Mouse (Mus musculus) spleen, postnatal 4 days (tissue): ENCODE data around the gene Irs3.
"Not testable (repeated sequence)": the region's sequence is repeated elsewhere in the genome, so short reads cannot be mapped to it uniquely, and the experiment has no call there.

Source experiments
- DNase-seq, 2 experiments: peaks; one replicate each; pipeline ENCODE4 v3.0.0; 2022; ENCODE audit warnings: low spot score in 2 of 2

The Irs3 gene

DNA sequence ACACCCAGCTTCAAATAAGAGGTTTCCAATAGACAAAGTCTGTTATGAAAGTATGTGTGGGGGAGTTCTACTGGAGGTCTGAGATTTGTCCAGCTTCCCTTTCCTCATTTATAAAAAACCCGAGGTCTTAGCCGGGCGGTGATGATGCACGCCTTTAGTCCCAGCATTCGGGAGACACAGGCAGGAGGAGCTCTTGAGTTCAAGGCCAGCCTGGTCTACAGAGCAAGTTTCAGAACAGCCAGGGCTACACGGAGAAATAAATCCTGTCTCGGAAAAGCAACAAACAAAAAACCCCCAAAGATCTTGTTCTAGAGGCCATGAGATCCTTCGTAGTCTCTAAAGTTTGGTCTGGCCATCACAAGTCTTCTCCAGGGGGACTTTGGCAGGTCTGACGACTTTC, 17.5 kb downstream of the Irs3 start:
- DNase-seq: no peak

DNA sequence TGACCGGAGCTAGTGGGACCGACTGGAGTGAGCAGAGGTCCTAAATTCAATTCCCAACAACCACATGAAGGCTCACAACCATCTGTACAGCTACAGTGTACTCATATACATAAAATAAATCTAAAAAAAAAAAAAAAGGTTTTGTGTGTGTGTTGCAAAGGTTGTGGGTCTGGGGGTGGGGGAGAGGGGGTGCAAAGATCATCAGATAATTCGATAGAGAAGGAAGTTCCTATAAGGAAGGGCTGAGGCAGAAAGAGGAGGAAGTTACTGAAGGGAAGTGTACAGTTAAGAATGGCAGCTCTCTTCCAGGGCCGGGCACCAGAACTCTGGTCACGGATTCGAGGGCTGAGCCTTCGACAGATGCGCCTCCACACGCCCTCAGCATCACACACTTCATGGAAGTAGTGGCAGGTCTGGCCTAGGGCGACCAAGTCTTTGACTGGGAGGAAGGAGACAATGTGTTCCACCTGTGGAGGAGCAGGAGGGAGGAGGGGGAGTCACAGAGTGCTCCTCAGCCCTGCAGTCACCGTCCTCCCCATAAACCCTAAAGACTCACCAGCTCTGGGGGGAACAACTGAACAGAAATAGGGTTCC, 21.5 kb downstream of the Irs3 start:
- peak in 1 of 2 experiments; percentile 62 for DNase-seq

DNA sequence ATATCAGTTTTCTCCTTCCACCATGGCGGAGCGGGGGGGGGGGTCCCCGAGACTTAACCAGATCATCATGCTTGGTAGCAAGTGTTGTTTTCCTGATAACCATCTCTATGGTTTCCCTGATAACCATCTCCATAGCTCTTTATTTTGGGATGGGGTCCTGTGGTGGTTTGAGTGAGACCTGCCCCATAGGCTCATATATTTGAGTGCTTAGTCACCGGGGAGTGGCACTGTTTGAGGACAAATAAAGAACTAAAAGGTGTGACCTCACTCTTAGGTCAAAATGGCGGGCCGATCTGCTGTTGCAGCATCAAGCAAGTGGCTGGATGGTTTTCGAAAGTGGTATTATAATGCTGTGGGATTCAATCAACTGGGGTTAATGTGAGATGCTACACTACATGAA, 30.2 kb downstream of the Irs3 start:
- DNase-seq: no peak

DNA sequence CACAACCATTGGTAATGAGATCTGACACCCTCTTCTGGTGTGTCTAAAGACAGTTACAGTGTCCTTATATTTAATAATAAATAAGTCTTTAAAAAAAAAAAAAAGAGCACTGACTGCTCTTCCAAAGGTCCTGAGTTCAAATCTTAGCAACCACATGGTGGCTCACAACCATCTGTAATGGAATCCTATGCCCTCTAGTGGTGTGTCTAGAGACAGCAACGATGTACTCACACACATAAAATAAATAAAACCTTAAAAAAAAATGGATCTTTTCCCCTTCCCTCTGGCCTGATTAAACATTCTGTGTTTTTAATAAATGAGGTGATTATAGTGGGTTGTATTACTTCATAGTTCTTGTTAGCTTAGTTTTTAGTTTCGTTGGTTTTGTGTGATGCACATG, 30.6 kb downstream of the Irs3 start:
- DNase-seq: not testable (repeated sequence)

DNA sequence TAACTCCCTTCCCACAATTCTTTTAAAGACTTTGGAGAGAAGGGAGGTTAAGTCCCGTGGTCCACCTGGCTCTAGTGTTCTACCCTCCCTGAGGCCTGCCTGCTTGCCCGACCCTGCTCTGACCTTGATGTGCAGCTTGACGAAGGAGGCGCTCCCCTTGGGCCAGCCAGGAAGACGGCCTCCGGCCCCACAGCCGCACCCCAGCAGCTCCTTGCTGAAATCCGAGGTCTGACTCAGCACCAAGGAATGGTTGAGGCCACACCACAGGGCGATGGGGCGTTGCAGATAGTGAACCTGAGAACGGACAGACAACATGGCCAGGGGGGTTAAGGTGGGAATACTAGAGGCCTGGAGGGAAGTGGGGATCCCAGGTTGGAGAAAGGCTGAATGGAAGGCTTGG, 32.0 kb downstream of the Irs3 start, which contains the start of gene Pcolce:
Pcolce (minus strand) TSS at position 235 of the 400 bp plus-strand sequence.
- no peak for DNase-seq

DNA sequence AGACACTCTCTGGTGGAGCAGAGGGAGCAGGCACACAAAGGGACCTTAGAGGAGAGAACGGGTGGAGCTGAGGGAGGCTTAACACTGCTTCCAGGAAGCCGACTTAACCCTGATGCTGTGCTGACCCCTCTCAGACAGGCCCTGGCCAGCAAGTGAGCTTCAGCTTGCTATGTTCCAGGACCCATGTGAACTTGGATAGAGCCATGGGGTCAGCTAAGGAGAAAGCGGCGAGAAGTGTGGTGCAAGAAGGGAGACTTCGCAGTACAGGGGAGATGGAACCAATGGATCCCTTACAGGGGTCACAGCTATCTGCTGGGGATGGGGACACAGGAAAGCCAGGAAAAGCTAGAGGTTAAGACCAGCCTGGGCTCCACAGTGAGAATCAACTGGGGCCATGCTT, 32.4 kb downstream of the Irs3 start:
- no peak for DNase-seq

DNA sequence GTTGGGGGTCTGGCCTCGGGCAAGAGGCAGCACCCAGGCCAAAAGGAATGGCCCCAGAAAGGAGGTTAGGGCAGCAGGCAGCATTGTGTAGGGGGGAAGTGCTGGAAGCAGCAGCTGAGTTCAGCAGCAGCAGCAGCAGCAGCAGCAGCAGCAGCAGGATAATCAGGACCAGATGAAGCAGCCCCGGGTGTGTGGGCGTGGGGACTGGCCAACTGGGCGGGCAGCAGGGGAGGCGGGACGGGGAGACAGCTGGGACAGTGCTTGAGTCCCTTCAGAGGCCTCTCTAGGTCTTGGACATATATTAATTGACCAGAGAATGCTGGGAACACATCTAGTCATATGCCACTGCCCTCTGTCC, 34.3 kb downstream of the Irs3 start:
- no peak for DNase-seq

DNA sequence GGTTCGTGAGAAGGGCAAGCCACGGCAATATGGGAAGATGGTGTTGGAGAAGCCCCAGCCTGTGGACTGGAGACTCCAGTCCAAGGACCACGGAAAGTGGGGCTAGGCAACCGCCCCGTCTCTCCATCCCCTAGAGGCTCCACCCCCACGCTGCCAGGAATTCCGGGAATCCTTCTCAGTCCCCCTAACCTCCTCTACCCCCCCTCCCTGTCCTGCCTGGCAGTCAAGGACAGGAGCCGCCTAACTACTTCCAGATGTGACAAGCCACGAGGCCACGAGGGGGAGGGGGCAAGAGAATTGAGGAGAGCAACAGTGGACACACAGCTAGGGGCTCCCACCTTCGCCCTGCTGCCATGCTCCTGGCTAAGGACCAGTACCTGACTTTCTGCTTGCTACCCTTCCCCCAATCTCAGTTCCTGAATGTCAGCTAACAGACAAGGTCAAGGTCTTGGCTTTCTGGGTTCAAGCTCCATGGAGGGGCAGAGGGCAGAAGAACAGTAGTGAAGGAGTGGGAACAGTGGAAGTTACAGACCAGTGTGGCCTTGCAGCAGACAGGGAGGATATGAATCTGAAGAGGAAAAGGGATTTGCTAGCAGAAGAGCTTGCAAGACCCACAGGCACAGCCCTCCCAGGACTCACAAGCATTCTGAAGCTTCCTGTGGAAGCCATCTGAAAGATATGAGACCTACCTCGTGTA, 34.8 kb downstream of the Irs3 start:
- DNase-seq: no peak

DNA sequence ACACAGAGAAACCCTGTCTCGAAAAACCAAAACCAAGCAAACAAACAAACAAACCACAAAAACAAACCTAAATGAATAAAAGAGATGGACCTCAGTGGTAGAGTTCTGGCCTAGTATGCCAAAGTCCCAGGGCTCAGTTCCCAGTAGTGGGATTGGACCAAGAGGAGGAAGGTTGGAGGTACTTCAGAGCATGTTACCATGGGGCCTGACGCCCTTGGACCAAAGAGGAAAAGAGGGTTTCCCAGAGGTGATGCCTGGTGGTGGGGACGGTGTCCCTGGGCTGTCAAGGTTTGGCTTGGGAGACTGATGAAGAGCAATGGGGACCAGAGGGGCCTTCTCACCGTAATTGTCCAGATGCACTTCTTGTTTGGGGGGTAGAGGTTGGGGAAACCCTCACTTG, 35.5 kb downstream of the Irs3 start:
- no peak for DNase-seq

DNA sequence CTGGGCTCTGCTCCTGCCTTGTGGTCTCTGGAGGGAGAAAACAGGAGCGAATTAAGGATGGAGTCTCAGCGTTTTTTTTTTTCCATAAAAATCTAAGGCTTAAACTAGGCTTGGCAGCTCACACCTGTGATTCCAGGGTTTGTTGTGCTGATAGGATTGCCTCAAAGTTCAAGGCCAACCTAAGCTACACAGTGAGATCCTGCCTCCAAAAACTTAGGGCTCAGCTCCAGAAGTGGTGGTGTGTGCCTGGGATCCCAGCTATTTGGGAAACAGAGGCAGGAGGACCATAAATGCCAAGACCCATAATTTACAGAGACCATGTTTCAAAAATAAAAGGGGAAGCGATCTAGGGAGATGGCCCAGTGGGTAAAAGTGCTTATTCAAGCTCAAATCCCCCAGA, 36.2 kb downstream of the Irs3 start:
- no peak for DNase-seq

DNA sequence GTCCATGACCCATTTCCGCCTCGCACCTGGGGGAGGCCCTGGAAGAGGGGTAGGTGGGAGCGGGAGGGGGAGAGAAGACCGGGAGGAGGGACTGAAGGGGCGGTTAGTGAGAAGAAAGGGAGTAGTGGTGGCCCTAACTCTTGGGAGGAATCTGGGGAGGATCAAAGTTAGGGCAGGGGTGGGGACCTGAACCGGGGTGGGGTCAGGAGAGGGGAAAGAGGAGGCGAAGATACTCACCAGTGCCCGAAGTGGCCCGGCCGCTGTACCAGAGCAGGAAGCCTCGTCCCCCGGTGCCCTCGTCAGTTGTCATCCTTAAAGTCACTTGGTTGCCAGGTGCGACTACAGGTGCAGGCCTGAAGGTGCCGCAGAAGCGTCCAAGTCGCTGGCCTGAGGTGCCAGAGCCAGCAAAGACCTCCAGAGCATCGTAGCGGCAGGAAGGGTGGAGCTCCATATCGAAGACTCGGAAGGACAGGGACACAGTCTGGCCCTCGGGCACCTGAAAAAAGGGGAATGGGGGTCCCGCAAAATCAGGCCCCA, 36.8 kb downstream of the Irs3 start:
- DNase-seq: no peak

DNA sequence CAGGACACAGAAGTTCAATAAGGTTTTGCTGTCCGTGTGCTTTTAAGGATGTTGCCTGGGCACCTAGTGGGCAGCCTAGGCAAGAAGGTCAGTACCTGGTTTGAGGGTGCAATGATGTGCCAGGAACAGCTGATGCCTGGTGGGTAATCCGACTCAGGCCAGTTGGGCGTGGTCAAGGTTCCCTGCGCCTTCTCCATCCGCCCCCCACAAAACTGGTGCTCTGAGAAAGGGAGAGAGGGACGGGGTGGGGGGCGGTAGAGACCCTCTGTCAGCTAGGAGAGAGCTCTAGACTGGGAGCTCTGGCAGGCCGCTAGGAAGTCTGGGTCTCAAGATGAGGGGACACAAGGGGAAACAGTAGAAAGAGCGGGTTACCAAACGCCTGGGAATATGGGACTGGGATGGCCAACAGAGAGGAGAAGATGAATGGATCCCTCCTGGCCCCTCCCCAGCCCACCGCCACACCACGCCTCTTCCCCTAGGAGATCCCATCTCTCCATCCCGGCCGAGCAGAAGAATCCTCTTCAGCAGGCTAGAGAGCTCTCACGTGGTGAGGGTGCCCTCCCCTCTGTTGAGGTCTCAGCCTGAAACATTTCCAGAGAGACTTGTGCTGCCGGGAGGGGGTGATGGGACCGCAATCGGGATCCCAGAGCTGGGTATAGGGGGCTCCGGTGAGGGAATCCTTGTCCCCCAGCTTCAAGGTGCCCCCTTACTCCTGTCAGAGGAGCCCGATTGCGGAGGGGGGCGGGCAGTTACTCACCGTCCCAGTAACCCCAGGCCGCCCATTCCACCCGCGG, 37.5 kb downstream of the Irs3 start:
- no peak for DNase-seq

DNA sequence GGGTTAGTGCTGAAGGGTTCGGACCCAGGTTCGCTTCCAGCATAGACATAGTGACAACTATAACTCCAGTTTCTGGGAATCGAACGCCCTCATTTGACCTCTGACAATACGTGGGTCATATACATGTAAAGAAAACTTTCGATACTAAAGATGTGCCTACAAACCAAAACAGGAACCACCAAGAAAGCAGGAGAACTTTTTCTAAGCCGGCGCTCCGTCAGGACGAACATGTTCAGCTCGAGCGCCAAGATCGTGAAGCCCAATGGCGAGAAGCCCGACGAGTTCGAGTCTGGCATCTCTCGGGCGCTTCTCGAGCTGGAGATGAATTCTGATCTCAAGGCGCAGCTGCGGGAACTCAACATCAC, 44.2 kb downstream of the Irs3 start:
- DNase-seq: no peak

DNA sequence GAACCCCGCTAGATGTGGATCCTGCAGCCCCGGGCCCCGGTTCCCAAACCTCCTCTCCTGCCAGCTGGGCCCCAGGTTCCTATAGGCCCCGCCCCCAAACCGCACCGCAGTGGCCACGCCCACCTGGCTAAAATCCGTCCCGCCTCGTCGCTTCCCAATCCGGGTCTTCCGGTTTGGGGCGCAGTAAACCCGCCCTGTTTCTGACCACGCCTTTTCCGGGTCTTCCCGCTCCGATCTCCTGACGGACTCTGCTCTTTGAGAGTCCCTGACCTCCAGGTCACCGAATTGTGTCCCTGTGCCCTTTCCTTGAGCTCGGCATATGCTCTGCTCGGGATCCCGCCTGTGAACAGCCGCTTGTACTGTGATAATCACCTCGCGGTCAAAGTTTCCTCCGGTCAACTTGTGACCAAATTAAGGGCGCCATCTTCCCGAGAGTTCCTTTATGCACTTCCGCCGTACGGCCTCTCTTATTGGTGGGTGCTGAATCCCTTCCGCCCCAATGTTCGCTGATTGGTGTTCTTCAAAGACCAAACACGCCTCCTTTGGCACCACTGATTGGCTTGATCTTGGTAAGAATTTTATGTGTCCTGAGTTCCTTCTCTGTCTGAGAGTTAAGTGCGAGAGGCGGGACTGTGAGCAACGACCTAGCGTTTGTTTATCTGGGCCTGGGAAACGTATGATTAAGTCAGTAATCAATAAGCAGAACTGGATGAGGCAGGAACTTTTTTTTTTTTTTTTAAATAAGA, 44.7 kb downstream of the Irs3 start, which contains the start of gene Mospd3:
Mospd3 (minus strand) TSS at position 440 of the 746 bp plus-strand sequence.
- DNase-seq: peak; percentile 98 to 99

DNA sequence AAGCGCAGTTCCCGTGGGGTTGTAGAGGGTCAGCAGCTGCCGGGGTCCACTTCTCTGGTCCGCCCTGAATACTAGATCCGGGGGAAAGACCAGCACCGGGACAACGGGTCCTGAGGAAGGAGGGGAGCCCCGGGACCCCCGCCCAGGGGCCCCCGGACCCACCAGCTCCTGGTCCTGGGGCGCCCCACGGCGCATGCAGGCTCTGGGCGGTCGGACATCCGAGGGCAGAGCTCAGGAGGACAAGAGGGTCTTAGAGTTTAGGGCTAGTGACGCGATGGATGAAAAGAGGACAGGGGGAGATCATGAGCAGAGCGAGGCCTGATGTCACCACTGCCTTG, 45.3 kb downstream of the Irs3 start:
- DNase-seq: no peak

DNA sequence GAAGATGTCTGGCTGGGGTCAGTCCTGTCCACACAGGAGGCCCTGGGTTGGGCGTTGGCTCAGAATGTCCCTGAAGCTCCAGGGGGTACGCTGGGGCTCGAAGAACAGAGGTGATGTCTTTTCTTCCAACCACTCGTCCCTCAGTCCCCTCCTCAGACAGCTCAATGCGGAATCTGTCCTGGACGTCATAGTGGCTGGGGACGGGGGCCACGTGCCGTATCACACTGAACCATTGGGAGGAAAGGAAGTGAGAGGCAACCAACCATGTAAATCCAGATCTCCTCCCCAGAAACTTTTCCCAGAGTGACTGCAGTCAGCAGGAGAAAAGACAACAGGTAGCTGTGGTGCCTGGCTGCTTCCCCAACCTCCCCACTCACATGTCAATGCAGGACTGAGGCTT, 45.9 kb downstream of the Irs3 start:
- no peak for DNase-seq

DNA sequence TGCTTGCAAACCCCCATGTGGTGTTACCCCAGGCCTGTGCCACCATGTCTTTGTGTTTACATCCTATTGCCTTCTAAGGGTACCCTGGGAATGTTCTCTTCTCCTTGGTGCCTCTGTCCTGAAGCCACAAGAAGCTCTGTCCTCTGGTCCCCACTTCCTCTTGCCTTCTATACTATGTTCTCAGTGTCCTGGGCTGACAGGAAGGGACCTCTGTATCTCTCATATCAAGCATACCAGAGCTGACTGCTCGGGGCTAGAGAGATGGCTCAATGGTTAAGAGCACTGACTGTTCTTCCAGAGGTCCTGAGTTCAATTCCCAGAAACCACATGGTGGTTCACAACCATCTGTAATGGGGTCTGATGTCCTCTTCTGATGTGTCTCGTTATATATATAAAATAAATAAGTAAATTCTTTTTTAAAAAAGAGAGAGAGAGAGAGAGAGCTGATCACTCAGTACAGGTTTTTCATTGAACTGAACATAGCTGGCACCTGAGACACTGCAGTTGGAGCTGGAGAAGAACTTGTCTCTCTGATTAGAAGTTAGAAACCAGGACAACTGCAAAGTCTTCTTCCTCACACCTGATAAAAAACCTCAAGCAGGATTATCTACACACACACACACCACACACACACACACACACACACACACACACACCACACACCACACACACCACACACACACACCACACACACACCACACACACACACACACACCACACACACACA, 47.3 kb downstream of the Irs3 start:
- DNase-seq: no peak

DNA sequence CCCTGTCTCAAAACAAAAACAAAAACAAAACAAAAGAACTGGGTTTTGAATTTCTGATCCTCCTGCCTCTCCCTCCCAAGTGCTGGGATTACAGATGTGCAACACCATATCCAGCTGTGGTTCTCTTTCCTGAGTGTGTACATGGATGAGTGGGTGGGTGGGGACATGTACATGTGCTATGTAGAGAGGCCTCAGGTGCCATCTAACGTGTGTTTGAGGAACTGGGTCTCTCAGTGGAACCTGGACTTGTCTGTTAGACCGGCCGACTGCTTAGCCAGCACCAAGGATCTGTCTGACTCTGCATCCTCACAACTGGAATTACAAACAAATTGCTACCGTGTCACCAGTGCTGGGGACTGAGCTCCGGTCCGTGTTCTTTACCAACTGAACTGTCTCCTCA, 47.9 kb downstream of the Irs3 start:
- no peak for DNase-seq

DNA sequence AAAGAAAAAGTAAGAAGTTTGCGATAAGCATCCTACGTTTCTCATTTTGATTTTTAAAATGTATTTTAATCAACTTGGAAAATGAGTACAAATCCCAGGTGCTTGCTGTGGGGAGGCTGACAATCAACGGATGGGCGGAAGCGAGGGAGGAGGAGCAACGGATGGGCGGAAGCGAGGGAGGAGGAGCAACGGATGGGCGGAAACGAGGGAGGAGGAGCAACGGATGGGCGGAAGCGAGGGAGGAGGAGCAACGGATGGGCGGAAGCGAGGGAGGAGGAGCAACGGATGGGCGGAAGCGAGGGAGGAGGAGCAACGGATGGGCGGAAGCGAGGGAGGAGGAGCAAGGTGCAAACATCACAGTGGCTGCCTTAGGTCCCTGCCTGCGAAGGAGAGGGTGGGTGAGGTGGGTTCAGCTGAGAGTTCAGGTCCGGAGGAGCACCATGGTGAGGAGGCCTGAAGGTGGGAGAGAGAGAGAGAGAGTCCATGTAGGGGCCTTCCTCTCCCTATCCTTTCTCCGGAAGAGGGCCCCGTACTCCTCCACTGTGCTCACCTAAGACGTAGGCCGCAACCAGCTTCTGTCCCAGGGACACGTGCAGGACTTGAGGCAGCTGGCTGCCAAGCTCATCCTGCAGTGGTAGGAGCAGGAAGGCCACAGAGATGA, 48.8 kb downstream of the Irs3 start:
- peak in 1 of 2 experiments; percentile 36 for DNase-seq

DNA sequence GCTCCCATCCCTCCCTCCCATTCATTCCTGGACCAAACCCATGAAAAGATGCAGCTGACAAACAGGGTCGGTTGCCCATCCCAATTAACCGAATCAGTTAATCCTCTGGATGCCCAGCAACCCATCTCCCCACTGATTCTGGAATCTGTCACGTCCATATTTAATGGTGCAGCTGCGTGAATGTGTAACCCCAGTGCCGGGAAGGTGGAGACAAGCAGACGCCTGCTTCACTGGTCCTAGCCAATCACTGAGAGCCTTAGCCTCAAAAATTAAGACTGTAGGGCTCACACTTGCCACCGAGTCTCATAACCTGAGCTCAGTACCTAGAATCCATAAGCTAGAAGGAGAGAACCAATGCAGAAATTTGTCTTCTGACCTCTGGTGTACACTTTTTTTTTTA, 49.6 kb downstream of the Irs3 start:
- DNase-seq: no peak
